Mouse (Mus musculus): ENCODE data around the gene Fam171a2. TPM values are rescaled to one million over a fixed set of nuclear protein-coding genes. Genes with fewer than 3 reads are reported as not detected.

Gene Fam171a2
- polyA plus RNA-seq, 1 experiment from 2014 or later = 1.7 TPM

GRCm38 (mm10) chr11:102479581-102479980, 32.1 kb upstream of the Fam171a2 start:
- no peaks in the 10 kb centered on the region for H3K27me3 ChIP-seq (replicated peaks; ENCODE audit: control insufficient read depth, insufficient read depth, low read length)
- ATAC-seq = no peak

GRCm38 (mm10) chr11:102478671-102479070, 31.2 kb upstream of the Fam171a2 start:
- H3K4me2 ChIP-seq (replicated peaks; ENCODE audit: low read depth) = no peak overlapping the region
- no peaks in the 10 kb centered on the region for H3K9me3 ChIP-seq (ENCODE audit: control insufficient read depth)
- no peak for ATAC-seq
- H3K9ac ChIP-seq (ENCODE audit: low read depth, low read length) = no peak overlapping the region
- H3K4me3 ChIP-seq (ENCODE audit: low read depth, low read length) = no peak overlapping the region
- WGBS = 92% methylated on average over 3 of the region's 3 CpGs
- no peaks in the 10 kb centered on the region for H3K27me3 ChIP-seq (replicated peaks; ENCODE audit: control insufficient read depth, insufficient read depth, low read length)
- no peak overlapping the region for H3K27ac ChIP-seq (ENCODE audit: low read depth, low read length)
- no peak for TF ChIP-seq CTCF (IDR thresholded peaks at IDR 0.05; ENCODE audit: low read depth)
- peaks cover 50% of the 10 kb centered on the region for H3K36me3 ChIP-seq (ENCODE audit: control insufficient read depth, insufficient read depth)
- H3K4me1 ChIP-seq (replicated peaks; ENCODE audit: control insufficient read depth, insufficient read depth, low read length) = no peaks in the 10 kb centered on the region

More at GRCm38 (mm10) chr11:102479581-102479980, 32.1 kb upstream of the Fam171a2 start:
- no peak overlapping the region for H3K4me2 ChIP-seq (replicated peaks; ENCODE audit: low read depth)
- TF ChIP-seq CTCF (IDR thresholded peaks at IDR 0.05; ENCODE audit: low read depth) = no peak
- WGBS = 96% methylated on average over 23 of the region's 23 CpGs
- H3K9me3 ChIP-seq (ENCODE audit: control insufficient read depth) = no peaks in the 10 kb centered on the region
- H3K4me1 ChIP-seq (replicated peaks; ENCODE audit: control insufficient read depth, insufficient read depth, low read length) = no peaks in the 10 kb centered on the region
- no peak overlapping the region for H3K9ac ChIP-seq (ENCODE audit: low read depth, low read length)
- H3K4me3 ChIP-seq (ENCODE audit: low read depth, low read length) = no peak overlapping the region
- peaks cover 52% of the 10 kb centered on the region for H3K36me3 ChIP-seq (ENCODE audit: control insufficient read depth, insufficient read depth)
- no peak overlapping the region for H3K27ac ChIP-seq (ENCODE audit: low read depth, low read length)

DNA sequence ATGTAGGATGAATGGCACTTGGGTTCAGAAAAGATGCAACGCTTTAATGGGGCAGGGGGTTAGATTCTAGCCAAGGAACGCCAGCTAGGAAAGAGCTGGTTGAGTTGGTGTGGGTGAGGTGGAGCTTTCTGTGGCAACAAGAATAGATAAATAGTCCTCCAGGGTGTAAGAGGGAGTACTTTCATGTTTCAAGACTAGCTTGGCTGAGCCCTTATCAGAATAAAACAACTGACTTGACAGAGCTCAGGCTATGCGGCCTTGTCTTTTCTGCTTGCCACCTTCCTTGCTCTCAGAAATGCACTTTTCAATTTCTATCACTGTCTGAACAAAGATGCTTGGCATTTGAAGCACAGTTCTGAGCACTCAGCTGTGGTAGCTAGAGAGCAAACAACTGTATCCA, 27.5 kb upstream of the Fam171a2 start:
- TF ChIP-seq CTCF (IDR thresholded peaks at IDR 0.05; ENCODE audit: low read depth) = no peak
- Histone ChIP-seq H3K27ac (ENCODE audit: low read depth, low read length) (no peak overlapping the region), H3K4me2 (replicated peaks; ENCODE audit: low read depth) (no peak overlapping the region), H3K4me3 (ENCODE audit: low read depth, low read length) (no peak overlapping the region), H3K9me3 (ENCODE audit: control insufficient read depth) (no peaks in the 10 kb centered on the region), H3K4me1 (replicated peaks; ENCODE audit: control insufficient read depth, insufficient read depth, low read length) (no peaks in the 10 kb centered on the region), H3K9ac (ENCODE audit: low read depth, low read length) (no peak overlapping the region), H3K27me3 (replicated peaks; ENCODE audit: control insufficient read depth, insufficient read depth, low read length) (no peaks in the 10 kb centered on the region), H3K36me3 (ENCODE audit: control insufficient read depth, insufficient read depth) (peaks cover 29% of the 10 kb centered on the region)
- ATAC-seq = no peak
- WGBS = 92% methylated on average over 3 of the region's 3 CpGs

GRCm38 (mm10) chr11:102469648-102470357, 22.3 kb upstream of the Fam171a2 start, which contains the start of gene Itga2b:
TSS of gene Itga2b (minus strand) at chr11:102470122.
- no peak within 1 kb of the TSS for H3K4me3 ChIP-seq (ENCODE audit: low read depth, low read length)
- TF ChIP-seq CTCF (IDR thresholded peaks at IDR 0.05; ENCODE audit: low read depth) = no peak
- no peaks in the 10 kb centered on the region; the same call in 1 of the 2 replicates for H3K4me1 ChIP-seq (replicated peaks; ENCODE audit: control insufficient read depth, insufficient read depth, low read length)
- 66% methylated on average over 11 of the region's 11 CpGs for WGBS
- H3K9ac ChIP-seq (ENCODE audit: low read depth, low read length) = no peak within 1 kb of the TSS
- H3K4me2 ChIP-seq (replicated peaks; ENCODE audit: low read depth) = no peak within 1 kb of the TSS
- no peaks in the 10 kb centered on the region for H3K36me3 ChIP-seq (ENCODE audit: control insufficient read depth, insufficient read depth)
- no peak for ATAC-seq
- H3K27me3 ChIP-seq (replicated peaks; ENCODE audit: control insufficient read depth, insufficient read depth, low read length) = no peaks in the 10 kb centered on the region
- no peak within 1 kb of the TSS for H3K27ac ChIP-seq (ENCODE audit: low read depth, low read length)
- H3K9me3 ChIP-seq (ENCODE audit: control insufficient read depth) = no peaks in the 10 kb centered on the region

DNA sequence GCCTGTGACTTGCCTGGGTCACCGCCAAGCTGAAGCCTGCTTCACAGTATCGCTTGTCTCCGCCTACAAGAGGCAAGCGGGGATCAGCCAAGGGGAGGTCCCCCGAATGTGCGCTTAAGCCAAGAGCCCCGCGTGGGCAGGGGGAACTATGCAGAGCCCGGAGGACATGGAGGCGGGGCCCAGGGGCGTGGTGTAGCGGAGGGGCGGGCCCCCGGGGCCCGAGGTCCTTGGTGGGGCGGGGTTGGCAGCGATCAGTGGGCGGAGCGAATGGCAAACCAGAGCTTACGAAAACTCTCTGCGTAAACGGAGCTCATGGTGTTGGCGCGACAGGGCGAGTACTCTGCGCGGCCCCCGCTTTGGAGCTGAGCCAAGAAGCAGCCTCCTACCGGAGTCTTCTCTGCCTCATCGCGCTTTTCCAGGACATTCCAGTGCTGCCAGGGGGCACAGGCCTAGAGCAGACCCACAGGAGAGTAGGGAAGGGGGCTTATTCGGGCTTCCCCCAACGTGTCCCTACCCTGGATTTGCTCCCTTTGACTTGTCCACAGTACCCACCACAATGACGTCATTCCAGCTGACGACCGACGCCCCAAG, 19.7 kb upstream of the Fam171a2 start:
- no peak overlapping the region for H3K27ac ChIP-seq (ENCODE audit: low read depth, low read length)
- no peaks in the 10 kb centered on the region for H3K36me3 ChIP-seq (ENCODE audit: control insufficient read depth, insufficient read depth)
- H3K4me3 ChIP-seq (ENCODE audit: low read depth, low read length) = peak overlapping the region; percentile 31
- no peaks in the 10 kb centered on the region for H3K27me3 ChIP-seq (replicated peaks; ENCODE audit: control insufficient read depth, insufficient read depth, low read length)
- H3K4me2 ChIP-seq (replicated peaks; ENCODE audit: low read depth) = peak overlapping the region; percentile 69
- TF ChIP-seq CTCF (IDR thresholded peaks at IDR 0.05; ENCODE audit: low read depth) = no peak
- H3K4me1 ChIP-seq (replicated peaks; ENCODE audit: control insufficient read depth, insufficient read depth, low read length) = no peaks in the 10 kb centered on the region; the same call in 1 of the 2 replicates
- no peaks in the 10 kb centered on the region for H3K9me3 ChIP-seq (ENCODE audit: control insufficient read depth)
- under 1% methylated on average over 37 of the region's 37 CpGs for WGBS
- H3K9ac ChIP-seq (ENCODE audit: low read depth, low read length) = 0 out of 2 replicates have a peak overlapping the region, but pooled peaks have one; percentile 12
- ATAC-seq = peak; percentile 84

DNA sequence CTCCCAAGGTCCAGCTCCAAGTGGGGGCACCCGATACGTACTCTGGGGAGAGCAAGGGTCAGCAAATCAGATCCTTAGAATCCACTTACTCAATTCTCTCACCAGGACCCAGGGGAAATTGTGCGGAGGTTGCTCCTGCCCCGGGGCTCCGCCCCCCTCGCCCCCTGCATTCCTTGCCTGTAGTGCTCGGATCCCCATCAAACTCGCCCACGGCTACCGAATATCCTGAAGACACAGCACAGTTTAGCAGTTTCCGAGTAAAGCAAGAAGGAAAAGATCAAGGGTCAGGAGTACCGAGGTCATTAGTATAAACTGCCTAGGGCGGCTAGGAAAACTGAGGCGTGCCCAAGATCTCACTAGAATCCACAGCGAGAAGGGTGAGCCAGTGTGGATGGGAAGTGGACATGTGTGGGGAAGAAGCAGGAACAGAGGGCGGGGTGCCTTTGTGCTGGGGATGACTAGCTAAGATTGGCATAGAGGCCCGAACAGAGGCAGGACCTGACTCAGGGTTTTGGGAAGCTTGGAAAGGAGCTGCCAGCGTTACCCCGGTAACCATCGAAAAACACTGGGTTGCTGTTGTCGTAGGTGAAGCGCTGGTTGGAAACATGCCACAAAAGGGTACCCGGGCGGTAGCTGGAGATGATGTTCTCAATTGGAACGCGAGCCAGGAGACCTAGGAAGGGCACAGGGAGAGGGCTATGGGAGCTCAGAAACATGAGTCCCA, 18.4 kb upstream of the Fam171a2 start:
- Histone ChIP-seq H3K36me3 (ENCODE audit: control insufficient read depth, insufficient read depth) (no peaks in the 10 kb centered on the region), H3K4me3 (ENCODE audit: low read depth, low read length) (no peak overlapping the region), H3K9ac (ENCODE audit: low read depth, low read length) (no peak overlapping the region), H3K4me1 (replicated peaks; ENCODE audit: control insufficient read depth, insufficient read depth, low read length) (no peaks in the 10 kb centered on the region; the same call in 1 of the 2 replicates), H3K9me3 (ENCODE audit: control insufficient read depth) (no peaks in the 10 kb centered on the region), H3K27ac (ENCODE audit: low read depth, low read length) (no peak overlapping the region), H3K27me3 (replicated peaks; ENCODE audit: control insufficient read depth, insufficient read depth, low read length) (no peaks in the 10 kb centered on the region), H3K4me2 (replicated peaks; ENCODE audit: low read depth) (peak overlapping the region; percentile 35)
- TF ChIP-seq CTCF (IDR thresholded peaks at IDR 0.05; ENCODE audit: low read depth) = no peak
- ATAC-seq = 0 out of 2 replicates have a peak, but pooled peaks have one; percentile 19
- WGBS = 19% methylated on average over 26 of the region's 26 CpGs

Measured in intestine, postnatal 0 days (tissue).